Mouse (Mus musculus) heart, postnatal 10 days (tissue): ENCODE measurements at regions not wholly inside any gene's neighbourhood (a gene's known extent, or its start where the extent isn't known, plus 50 kb on each side); places are given as distances from the start of the nearest gene placed in this dataset.

ENCODE experiments used
- DNase-seq, 2 experiments: peaks; one replicate each; pipeline ENCODE4 v3.0.0; 2021
- intact Hi-C: fragments of 180-260 bp; cut with DNase I; formaldehyde crosslinking; loops from one replicate; pipeline ENCODE4 v1.15.1; 2025

DNA sequence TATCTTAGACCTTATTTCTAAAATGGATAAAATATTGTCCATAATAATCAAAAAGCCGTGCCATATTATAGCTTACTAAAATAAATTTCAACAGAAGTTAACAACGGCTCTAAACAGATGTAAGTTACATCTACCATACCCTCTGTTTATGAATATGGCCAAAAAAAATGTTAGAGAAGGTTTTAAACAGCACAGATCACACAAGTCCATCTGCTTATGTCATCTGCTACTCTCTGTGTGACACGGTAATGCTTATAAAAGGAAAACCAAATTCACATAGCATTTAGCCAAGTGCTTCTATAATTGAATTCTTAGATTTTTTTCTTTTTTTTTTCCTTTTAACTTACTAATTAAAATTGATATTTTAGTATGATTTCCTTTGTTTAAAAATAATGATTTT lies 123.0 kb upstream of the Gpc5 start:
- intact Hi-C loops, result no loop called here
- no peak for DNase-seq

DNA sequence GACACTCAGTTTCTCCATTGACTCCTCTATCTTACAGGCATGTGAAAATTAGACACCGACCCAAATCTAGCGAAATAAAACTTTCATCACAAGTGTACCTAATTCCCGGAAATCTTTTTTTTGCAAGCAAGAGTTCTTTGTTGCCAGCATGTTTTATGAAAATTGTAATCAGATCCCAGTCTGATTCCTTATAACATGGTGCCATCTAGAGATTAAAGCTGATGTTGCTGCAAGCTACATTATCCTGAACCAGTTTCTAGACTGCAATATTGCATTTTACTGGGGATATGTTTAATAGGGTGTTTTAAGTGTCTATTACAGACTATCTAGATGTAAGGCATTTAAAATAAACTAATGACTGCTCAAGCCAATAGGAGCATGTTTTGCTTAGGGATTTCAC lies 110.9 kb upstream of the Gpc5 start:
- no peak for DNase-seq
- intact Hi-C loops, result loop anchor here (2.0 kb wide), 1 partner anchor 126 kb away; no protein-coding TSS in a partner anchor

- intact Hi-C loops, result no loop called here
- DNase-seq, result no peak
Measured at GRCm38 (mm10) chr14:115003223-115003622, 88.8 kb upstream of the Gpc5 start.

DNA sequence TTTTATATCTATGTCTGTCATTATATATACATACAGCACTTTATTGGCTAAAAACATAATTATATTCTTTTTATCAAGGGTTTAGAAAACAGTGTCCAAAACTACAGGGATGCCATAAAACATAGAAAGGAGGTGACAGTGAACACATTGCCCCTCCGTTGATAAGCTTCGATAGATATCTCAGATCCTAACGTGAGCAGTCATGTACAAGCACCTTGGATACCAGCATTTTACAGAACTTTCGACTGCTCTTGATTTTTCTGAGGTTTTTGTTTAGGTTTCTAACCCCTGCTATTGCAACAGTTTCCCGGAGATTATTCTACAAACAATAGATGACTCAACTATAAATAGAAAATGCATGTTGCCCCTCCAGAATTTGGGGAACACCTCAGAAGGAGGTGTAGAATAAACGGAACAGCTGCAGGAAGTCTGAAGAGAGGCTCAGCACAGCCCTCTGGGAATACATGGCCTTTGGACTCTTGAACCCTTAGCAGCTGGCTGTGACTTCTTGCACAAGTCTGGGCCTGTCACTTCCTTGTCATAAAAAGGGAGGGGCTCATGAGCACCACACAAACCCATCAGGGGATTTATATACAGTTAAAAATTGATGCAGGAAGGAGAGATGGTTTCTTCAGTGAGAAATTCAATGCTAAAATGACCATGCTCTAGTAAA lies 87.1 kb upstream of the Gpc5 start:
- DNase-seq, result no peak
- intact Hi-C loops, result no loop called here

DNA sequence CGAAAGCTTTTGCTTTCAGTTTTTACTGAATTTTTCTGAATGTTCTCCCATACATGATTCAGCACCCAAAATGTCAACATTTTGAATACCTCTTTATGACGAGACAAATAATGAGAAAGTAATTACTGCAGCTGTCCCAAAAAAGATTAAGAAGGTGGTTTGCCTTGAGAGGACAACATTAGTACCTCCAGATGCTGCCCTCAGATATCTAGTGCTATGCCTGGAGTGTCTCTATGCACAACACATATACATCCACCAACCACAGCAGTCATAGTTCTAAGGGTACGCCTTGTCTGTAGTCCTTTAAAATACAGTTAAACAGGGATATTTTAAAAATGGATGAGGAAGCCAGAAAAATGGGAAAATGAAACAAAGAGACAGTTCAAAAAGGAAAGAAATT lies 81.1 kb upstream of the Gpc5 start:
- DNase-seq, result no peak
- intact Hi-C loops, result no loop called here

- intact Hi-C loops, result no loop called here
- no peak for DNase-seq
Measured at GRCm38 (mm10) chr14:115015299-115015698, 76.7 kb upstream of the Gpc5 start.

DNA sequence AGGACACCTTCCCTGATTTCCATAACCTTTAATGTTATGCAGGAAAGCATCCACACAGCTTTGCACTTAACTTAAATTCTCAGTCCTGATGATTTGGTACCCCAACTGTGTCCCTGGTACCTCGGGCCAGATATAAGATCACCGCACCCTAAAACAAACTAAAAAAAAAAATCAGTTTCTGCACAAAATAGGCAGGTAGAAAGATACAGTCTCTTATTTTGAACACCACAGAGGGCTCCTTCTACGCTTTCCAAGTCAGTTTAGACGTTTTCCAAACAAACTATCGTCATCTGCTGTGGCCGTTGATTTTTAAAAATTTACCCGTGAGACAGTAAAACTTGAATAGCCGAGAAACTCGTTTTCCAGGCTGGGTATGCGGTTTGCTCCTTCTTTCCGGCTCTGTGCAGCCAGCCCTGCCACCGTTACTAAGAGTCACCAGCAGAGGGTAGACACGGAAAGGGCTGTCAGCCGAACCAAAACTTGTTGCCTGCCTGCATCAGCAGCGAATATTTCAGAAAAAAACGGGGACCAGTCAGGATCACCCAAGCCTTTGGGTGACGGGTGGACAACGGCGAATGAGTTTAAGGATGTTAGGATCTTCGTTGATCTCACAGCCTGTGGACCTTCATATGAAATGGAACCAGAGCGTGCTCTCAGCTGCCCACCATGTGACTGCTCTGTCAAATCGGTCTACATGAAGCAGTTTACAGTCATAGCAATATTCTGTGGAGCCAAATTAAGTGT lies 74.4 kb upstream of the Gpc5 start:
- DNase-seq, result peak; percentile 70 to 72
- intact Hi-C loops, result loop anchor here (2.0 kb wide), 2 partner anchors 21 to 377 kb away; no protein-coding TSS in a partner anchor

DNA sequence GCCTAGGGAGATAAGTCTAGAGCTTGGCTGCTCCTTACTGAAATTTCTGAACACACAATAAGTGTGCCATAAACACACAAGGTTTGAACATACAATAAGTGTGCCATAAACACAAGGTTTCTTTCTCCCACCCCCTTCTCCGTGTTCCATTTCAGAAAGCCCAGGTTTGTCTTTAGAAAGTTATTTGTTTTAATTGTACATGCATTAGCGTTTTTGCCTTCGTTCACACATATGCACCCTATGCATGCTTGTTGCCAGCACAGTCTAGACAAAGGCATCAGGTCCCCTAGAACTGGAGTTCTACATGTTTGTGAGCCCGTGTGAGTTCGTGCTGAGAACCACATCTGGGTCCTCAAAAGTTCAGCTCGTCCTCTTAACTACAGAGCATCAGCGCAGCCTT lies 64.0 kb upstream of the Gpc5 start:
- no peak for DNase-seq
- intact Hi-C loops, result no loop called here

DNA sequence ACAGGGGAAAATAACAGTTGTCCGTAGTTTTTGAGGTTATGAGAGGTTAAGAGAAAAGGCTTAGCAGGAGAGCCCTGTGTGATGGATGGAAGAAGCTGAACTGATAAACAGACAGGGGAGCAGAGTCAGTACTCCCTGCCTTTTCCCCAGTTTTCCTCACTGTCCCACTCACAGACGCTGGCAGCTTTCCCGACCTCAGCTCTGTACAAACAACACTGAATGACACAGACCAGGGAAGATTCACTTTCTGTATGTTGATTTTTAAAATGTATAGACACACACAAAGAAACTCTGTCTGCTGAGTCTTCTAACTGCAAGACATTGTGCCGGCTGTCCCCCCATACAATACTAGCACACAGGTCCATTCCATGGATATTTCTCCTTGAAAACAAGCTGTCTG lies 60.3 kb upstream of the Gpc5 start:
- intact Hi-C loops, result no loop called here
- no peak for DNase-seq

GRCm38 (mm10) chr14:115033375-115033969 lies 58.5 kb upstream of the Gpc5 start:
- DNase-seq, result no peak
- intact Hi-C loops, result no loop called here

GRCm38 (mm10) chr14:115034718-115035437 lies 57.1 kb upstream of the Gpc5 start:
- no peak for DNase-seq
- intact Hi-C loops, result no loop called here

- intact Hi-C loops, result no loop called here
- no peak for DNase-seq
Measured at GRCm38 (mm10) chr14:115037086-115037793, 54.8 kb upstream of the Gpc5 start.

GRCm38 (mm10) chr14:115038788-115039187 lies 53.2 kb upstream of the Gpc5 start:
- DNase-seq, result no peak
- intact Hi-C loops, result loop anchor here (2.0 kb wide), 1 partner anchor 22 kb away; no protein-coding TSS in a partner anchor

GRCm38 (mm10) chr14:115039524-115039923 lies 52.5 kb upstream of the Gpc5 start:
- intact Hi-C loops, result loop anchor here (2.0 kb wide), 1 partner anchor 23 kb away; no protein-coding TSS in a partner anchor
- DNase-seq, result no peak

DNA sequence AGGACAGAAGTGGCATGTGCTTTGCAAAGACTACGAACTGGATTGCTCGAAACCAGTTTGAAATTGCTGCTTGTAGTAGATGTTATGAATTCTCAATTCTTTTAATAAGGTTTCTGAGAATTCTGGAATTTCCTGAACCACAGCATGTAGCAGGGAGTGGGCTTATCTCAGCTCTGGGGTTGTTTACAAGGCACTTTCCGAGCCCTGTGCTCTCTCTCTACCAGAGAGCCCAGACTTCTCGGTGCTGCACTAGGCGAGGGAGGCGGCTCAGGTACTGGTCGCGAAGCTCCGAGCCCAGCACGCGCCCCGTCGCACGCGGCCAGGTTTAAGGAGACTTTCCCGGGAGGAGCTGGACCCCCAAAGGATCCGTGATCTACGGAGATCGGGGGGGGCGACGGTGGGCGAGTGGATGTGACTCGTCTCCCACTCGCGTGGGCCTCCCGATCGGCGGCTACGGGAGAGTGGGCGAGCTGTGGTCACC lies 51.9 kb upstream of the Gpc5 start:
- peak in 1 of 2 experiments; percentile 56 for DNase-seq
- intact Hi-C loops, result loop anchor here (2.0 to 10.0 kb wide), 2 partner anchors 91 to 185 kb away; no protein-coding TSS in a partner anchor

DNA sequence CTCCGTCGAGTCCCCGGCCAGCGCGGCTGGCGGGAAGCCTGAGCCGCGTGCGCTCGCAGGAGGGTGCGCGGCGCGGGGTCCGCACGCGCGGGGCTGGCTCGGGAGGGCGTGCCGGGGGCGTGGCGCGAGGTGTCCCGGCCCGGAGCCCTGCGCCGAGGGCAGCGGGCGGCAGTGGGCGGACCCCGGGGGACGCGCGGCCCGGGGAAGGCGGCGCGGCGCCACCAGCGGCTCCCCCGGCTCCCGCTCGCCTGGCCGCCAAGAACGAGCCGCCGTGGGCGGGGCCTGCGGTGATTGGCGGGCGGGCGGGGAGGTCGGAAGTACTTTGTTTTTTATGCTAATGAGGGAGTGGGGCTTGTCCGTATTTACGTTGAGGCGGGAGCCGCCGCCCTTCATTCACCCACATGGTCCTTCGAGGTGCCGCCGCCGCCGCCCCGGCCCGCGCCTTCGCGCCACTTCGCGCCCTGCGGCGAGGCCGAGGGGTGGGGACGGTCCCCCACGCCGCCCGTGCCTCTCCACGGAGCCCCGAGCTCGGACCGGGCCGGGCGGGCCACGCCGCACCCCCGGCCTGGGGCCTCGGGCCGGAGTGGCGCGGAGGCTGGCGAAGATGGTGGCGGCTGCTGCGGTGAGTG lies 51.3 kb upstream of the Gpc5 start:
- intact Hi-C loops, result loop anchor here (2.0 to 10.0 kb wide), 2 partner anchors 92 to 186 kb away; no protein-coding TSS in a partner anchor
- peak; percentile 89 to 92 for DNase-seq

DNA sequence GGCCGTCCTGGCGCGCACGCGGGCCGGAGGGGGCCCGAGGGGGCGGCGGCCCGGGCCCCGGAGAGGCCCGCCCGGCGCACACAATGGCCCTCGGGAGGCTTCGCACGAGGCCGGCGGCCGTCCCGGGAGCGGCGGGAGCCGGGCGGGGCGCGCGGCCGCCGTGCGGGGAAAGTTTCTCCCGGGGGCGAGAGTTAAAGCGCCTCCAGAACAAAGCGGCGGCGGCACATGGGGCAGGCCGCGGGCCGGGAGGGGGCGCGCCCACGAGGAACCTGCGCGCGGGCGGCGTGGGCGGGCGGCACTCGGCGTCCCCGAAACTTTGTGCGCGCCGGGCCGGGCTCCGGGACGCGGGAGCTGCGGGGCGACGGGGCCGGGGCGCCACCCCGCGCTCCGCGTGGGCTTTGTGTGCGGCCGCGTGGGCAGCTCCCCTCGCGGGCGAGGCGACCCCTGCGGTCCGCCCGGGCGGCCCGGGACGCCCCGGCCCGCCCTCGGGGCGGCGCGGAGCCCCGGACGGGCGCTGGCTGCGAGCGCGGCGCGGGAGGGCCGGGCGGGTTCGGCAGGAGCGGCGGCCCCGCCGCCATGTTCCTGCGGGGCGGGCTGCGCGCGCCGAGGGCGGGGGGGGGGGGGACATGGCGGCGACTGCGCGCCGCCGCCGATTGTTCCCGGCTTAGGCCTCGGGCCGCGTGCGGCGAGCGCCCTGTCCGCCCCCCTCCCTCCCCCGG lies 50.5 kb upstream of the Gpc5 start:
- intact Hi-C loops, result loop anchor here (2.0 to 10.0 kb wide), 2 partner anchors 93 to 187 kb away; no protein-coding TSS in a partner anchor
- DNase-seq, result peak; percentile 32 to 48

DNA sequence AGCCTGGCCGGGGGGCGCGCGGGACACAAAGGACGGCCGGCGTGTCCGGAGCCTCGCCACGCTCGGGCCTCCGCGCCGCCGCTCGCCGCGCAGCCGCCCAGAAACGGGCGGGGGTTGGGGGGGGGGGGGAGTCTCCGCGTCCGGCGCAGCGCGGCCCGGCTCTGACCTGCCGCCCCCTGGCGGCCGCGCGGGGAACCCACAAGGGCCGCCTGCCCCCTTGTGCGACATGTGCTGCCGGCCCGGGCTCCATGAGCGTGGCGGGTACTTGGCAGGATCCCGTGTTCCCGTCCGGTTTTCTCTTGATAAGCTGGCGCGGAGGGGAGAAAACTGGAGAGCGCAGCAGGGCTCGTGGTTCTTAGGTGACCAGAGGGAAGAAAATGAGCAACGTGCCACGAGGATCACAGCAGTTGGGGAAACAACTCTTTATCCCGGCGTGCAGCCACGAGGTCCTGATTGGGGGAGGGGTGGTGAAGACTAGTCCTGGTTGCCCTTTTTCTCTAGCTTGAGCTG lies 49.9 kb upstream of the Gpc5 start:
- intact Hi-C loops, result loop anchor here (10.0 kb wide), 1 partner anchor 187 kb away; no protein-coding TSS in a partner anchor
- DNase-seq, result peak; percentile 92 to 93
